ENCODE assay signal across 8 mouse cellular contexts in genomic region chr3:31061103-31061785, GRCm38 (mm10). TPM values are rescaled to one million over a fixed set of nuclear protein-coding genes. Genes with fewer than 3 reads are reported as not detected.
DNase-seq lines count a peak whose midpoint lies in the region; ATAC-seq lines count a peak whose summit lies in the region.

No protein-coding gene starts in this region.

- no peak overlapping the region for H3K9ac ChIP-seq in intestine, embryonic 16.5 days (ENCODE audit: low read depth, low read length)

- peak; percentile 46 for DNase-seq in layer of hippocampus, adult 9-11 months
- no peak for DNase-seq in layer of hippocampus, postnatal 25 days (ENCODE audit: extremely low spot score in 1 of 2, low spot score in 1 of 2)
- DNase-seq in T-cell, adult 2 months (ENCODE audit: low spot score): peak; percentile 69
- peak; percentile 80 for DNase-seq in retina, postnatal 1 day
- DNase-seq in neural tube, embryonic 10.5 days (ENCODE audit: extremely low spot score, low spot score): no peak
- DNase-seq in layer of hippocampus, adult 18-20 months (ENCODE audit: low spot score in 2 of 2): no peak
- no peak for DNase-seq in adipocyte (ENCODE audit: low spot score)

- H3K4me3 ChIP-seq in intestine, embryonic 16.5 days (ENCODE audit: low read length): no peak overlapping the region

- H3K9me3 ChIP-seq in intestine, embryonic 16.5 days (ENCODE audit: control insufficient read depth, low read length): no peaks in the 10 kb centered on the region

- no peaks in the 10 kb centered on the region for H3K4me1 ChIP-seq in intestine, embryonic 16.5 days (ENCODE audit: control insufficient read depth, insufficient read depth, low read length)

- no peak for ATAC-seq in intestine, embryonic 16.5 days

- H3K36me3 ChIP-seq in intestine, embryonic 16.5 days (ENCODE audit: control insufficient read depth, insufficient read depth, low read length): no peaks in the 10 kb centered on the region

- peak overlapping the region; percentile 19 for H3K27ac ChIP-seq in intestine, embryonic 16.5 days (ENCODE audit: low read length)

- H3K27me3 ChIP-seq in intestine, embryonic 16.5 days (replicated peaks; ENCODE audit: control insufficient read depth, insufficient read depth, low read length): no peaks in the 10 kb centered on the region

- 63% methylated on average over 20 of the region's 20 CpGs for WGBS in intestine, embryonic 16.5 days

- H3K4me2 ChIP-seq in intestine, embryonic 16.5 days (ENCODE audit: low read depth, low read length): no peak overlapping the region

RNA-seq across cellular contexts. Expression of gene Skil, which starts 33.6 kb away (rescaled TPM):
- total RNA-seq in layer of hippocampus, postnatal 25 days (2021): 10 to 100 TPM; 67.6 to 70.0 TPM
- 14.2 and 15.9 TPM in 2 replicates for polyA plus RNA-seq in intestine, embryonic 16.5 days (2015; fragmentation: Nextera tagmentation; extraction: Ambion mirVana)
- total RNA-seq in layer of hippocampus, adult 18-20 months (2021): 10 to 100 TPM; 61.6 to 63.4 TPM

Comparison
In these comparisons a context has a peak if more than half of its experiments do, and no peak if none do; other contexts are left out.
1. DNase-seq: peak in layer of hippocampus, adult 9-11 months (single experiment), T-cell, adult 2 months (single experiment) and retina, postnatal 1 day (single experiment); none in layer of hippocampus, postnatal 25 days (0 of 2), neural tube, embryonic 10.5 days (single experiment), layer of hippocampus, adult 18-20 months (0 of 2) and adipocyte (single experiment).